Mouse (Mus musculus) embryonic facial prominence, embryonic 11.5 days (tissue): ENCODE measurements at regions not wholly inside any gene's neighbourhood (a gene's known extent, or its start where the extent isn't known, plus 50 kb on each side); places are given as distances from the start of the nearest gene placed in this dataset.

Experiments
- ATAC-seq: fragments of 200-750 bp; cut with Nextera tagmentation; replicated peaks from 2 replicates; pipeline ENCODE4 v1.8.0; 2017; ENCODE audit warnings: low read depth; ENCODE audit not compliant: insufficient number of reproducible peaks, low FRiP score, low TSS enrichment
- DNase-seq: peaks from one replicate; pipeline ENCODE4 v3.0.0-alpha.2; 2015; ENCODE audit warnings: low spot score
- H3K27ac ChIP-seq: fragments of 300-500 bp; sonication (generic); replicated peaks from 2 replicates; pipeline ENCODE4 v1.5.1; 2014; ENCODE audit warnings: mild to moderate bottlenecking, low read depth, low read length, control low read depth
- H3K27me3 ChIP-seq: fragments of 300-500 bp; sonication (generic); 2 replicates; pipeline ENCODE4 v1.6.1; 2014; ENCODE audit warnings: mild to moderate bottlenecking, low read length, moderate library complexity, mixed read lengths; ENCODE audit not compliant: control insufficient read depth, insufficient read depth
- H3K36me3 ChIP-seq: fragments of 300-500 bp; sonication (generic); replicated peaks from 2 replicates; pipeline ENCODE4 v1.6.1; 2014; ENCODE audit warnings: low read depth, mild to moderate bottlenecking, low read length, moderate library complexity, mixed read lengths; ENCODE audit not compliant: control insufficient read depth, insufficient read depth
- H3K4me1 ChIP-seq: fragments of 300-500 bp; sonication (generic); 2 replicates; pipeline ENCODE4 v1.6.1; 2014; ENCODE audit warnings: low read length, mixed read lengths; ENCODE audit not compliant: control insufficient read depth, insufficient read depth
- H3K4me2 ChIP-seq: fragments of 300-500 bp; sonication (generic); 2 replicates; pipeline ENCODE4 v1.6.1; 2014; ENCODE audit warnings: low read depth, mild to moderate bottlenecking, control low read depth, low read length, moderate library complexity
- H3K4me3 ChIP-seq: fragments of 300-500 bp; sonication (generic); 2 replicates; pipeline ENCODE4 v1.5.1; 2014; ENCODE audit warnings: low read depth, low read length, control low read depth
- H3K9ac ChIP-seq: fragments of 300-500 bp; sonication (generic); replicated peaks from 2 replicates; pipeline ENCODE4 v1.6.1; 2014; ENCODE audit warnings: mild to moderate bottlenecking, control low read depth, low read length
- H3K9me3 ChIP-seq: fragments of 300-500 bp; sonication (generic); replicated peaks from 2 replicates; pipeline ENCODE4 v1.6.1; 2016; ENCODE audit warnings: mild to moderate bottlenecking, low read length, inconsistent platforms, mixed read lengths; ENCODE audit not compliant: control insufficient read depth
- WGBS: fragments of 180-500 bp; shearing (Covaris S2); extraction: QIAGEN DNeasy Blood & Tissue Kit; methylation state at CpG from one replicate; pipeline ENCODE4 v1.1.7; 2014; 5-methylcytosine and 5-hydroxymethylcytosine counted together

- Histone ChIP-seq H3K27ac (no peak overlapping the region), H3K4me3 (no peak overlapping the region), H3K36me3 (no peaks in the 10 kb centered on the region), H3K9ac (no peak overlapping the region), H3K4me2 (no peak overlapping the region), H3K4me1 (peaks cover 3% of the 10 kb centered on the region), H3K27me3 (no peaks in the 10 kb centered on the region), H3K9me3 (no peaks in the 10 kb centered on the region)
- no peak for DNase-seq
- WGBS, result 15% methylated on average over 4 of the region's 4 CpGs
- no peak for ATAC-seq
These were observed 123.8 kb upstream of the Id2 start for GRCm38 (mm10) chr12:25220780-25221106.

GRCm38 (mm10) chr12:25220096-25220779 lies 123.3 kb upstream of the Id2 start:
- H3K27me3 ChIP-seq, result no peaks in the 10 kb centered on the region
- no peak overlapping the region for H3K4me2 ChIP-seq
- H3K36me3 ChIP-seq, result no peaks in the 10 kb centered on the region
- no peak overlapping the region for H3K27ac ChIP-seq
- H3K4me1 ChIP-seq, result peaks cover 3% of the 10 kb centered on the region
- DNase-seq (no peak), ATAC-seq (no peak)
- no peaks in the 10 kb centered on the region for H3K9me3 ChIP-seq
- H3K9ac ChIP-seq, result no peak overlapping the region
- H3K4me3 ChIP-seq, result no peak overlapping the region
- WGBS, result 65% methylated on average over 9 of the region's 9 CpGs

- no peak overlapping the region for H3K27ac ChIP-seq
- no peaks in the 10 kb centered on the region for H3K9me3 ChIP-seq
- 78% methylated on average over 10 of the region's 10 CpGs for WGBS
- no peaks in the 10 kb centered on the region for H3K36me3 ChIP-seq
- no peak for DNase-seq
- H3K4me1 ChIP-seq, result peaks cover 3% of the 10 kb centered on the region
- H3K27me3 ChIP-seq, result no peaks in the 10 kb centered on the region
- no peak overlapping the region for H3K4me3 ChIP-seq
- no peak for ATAC-seq
- no peak overlapping the region for H3K4me2 ChIP-seq
- no peak overlapping the region for H3K9ac ChIP-seq
These were observed 122.6 kb upstream of the Id2 start for GRCm38 (mm10) chr12:25219546-25219945.

- H3K36me3 ChIP-seq, result no peaks in the 10 kb centered on the region
- 36% methylated on average over 5 of the region's 5 CpGs for WGBS
- H3K4me2 ChIP-seq, result no peak overlapping the region
- no peaks in the 10 kb centered on the region for H3K9me3 ChIP-seq
- peaks cover 3% of the 10 kb centered on the region for H3K4me1 ChIP-seq
- H3K4me3 ChIP-seq, result no peak overlapping the region
- no peaks in the 10 kb centered on the region for H3K27me3 ChIP-seq
- no peak for DNase-seq
- peak; percentile 58; the same call in 1 of the 2 replicates for ATAC-seq
- H3K9ac ChIP-seq, result no peak overlapping the region
- no peak overlapping the region for H3K27ac ChIP-seq
These were observed 120.0 kb upstream of the Id2 start for GRCm38 (mm10) chr12:25216792-25217516.

- H3K27ac ChIP-seq, result no peak overlapping the region
- H3K4me3 ChIP-seq, result no peak overlapping the region
- peaks cover 3% of the 10 kb centered on the region; the same call in 1 of the 2 replicates for H3K4me1 ChIP-seq
- ATAC-seq (no peak), DNase-seq (no peak)
- H3K4me2 ChIP-seq, result no peak overlapping the region
- no peaks in the 10 kb centered on the region for H3K27me3 ChIP-seq
- no peak overlapping the region for H3K9ac ChIP-seq
- 71% methylated on average over 5 of the region's 5 CpGs for WGBS
- no peaks in the 10 kb centered on the region for H3K36me3 ChIP-seq
- no peaks in the 10 kb centered on the region for H3K9me3 ChIP-seq
These were observed 118.3 kb upstream of the Id2 start for GRCm38 (mm10) chr12:25215266-25215665.

GRCm38 (mm10) chr12:25213782-25214478 lies 117.0 kb upstream of the Id2 start:
- DNase-seq, result no peak
- H3K27me3 ChIP-seq, result no peaks in the 10 kb centered on the region
- no peak overlapping the region for H3K4me2 ChIP-seq
- H3K9me3 ChIP-seq, result no peaks in the 10 kb centered on the region
- no peak overlapping the region for H3K27ac ChIP-seq
- 82% methylated on average over 11 of the region's 11 CpGs for WGBS
- no peak overlapping the region for H3K9ac ChIP-seq
- peaks cover 7% of the 10 kb centered on the region for H3K4me1 ChIP-seq
- H3K4me3 ChIP-seq, result no peak overlapping the region
- ATAC-seq, result no peak
- H3K36me3 ChIP-seq, result no peaks in the 10 kb centered on the region

GRCm38 (mm10) chr12:25211331-25211730 lies 114.4 kb upstream of the Id2 start:
- 76% methylated on average over 6 of the region's 6 CpGs for WGBS
- Histone ChIP-seq H3K27me3 (no peaks in the 10 kb centered on the region), H3K9ac (no peak overlapping the region), H3K9me3 (no peaks in the 10 kb centered on the region), H3K4me1 (peaks cover 5% of the 10 kb centered on the region), H3K36me3 (no peaks in the 10 kb centered on the region), H3K27ac (no peak overlapping the region), H3K4me2 (no peak overlapping the region), H3K4me3 (no peak overlapping the region)
- DNase-seq, result no peak
- no peak for ATAC-seq

GRCm38 (mm10) chr12:25210597-25210996 lies 113.7 kb upstream of the Id2 start:
- Histone ChIP-seq H3K9ac (no peak overlapping the region), H3K27ac (no peak overlapping the region), H3K9me3 (no peaks in the 10 kb centered on the region), H3K4me3 (no peak overlapping the region), H3K4me2 (no peak overlapping the region), H3K27me3 (no peaks in the 10 kb centered on the region), H3K36me3 (no peaks in the 10 kb centered on the region), H3K4me1 (peaks cover 5% of the 10 kb centered on the region)
- WGBS, result 81% methylated on average over 3 of the region's 3 CpGs
- no peak for DNase-seq
- ATAC-seq, result no peak
